Mouse (Mus musculus) kidney, adult 2 months (tissue): ENCODE data around the gene Gimap1. TPM values are rescaled to one million over a fixed set of nuclear protein-coding genes. Genes with fewer than 3 reads are reported as not detected.

Source experiments
- DNase-seq: peaks from one replicate; pipeline ENCODE4 v3.0.0; 2021
- H3K27ac ChIP-seq: fragments of 200-500 bp; 2 replicates; pipeline ENCODE4 v1.5.1; 2012; ENCODE audit warnings: low read depth, low read length, control low read depth, inconsistent platforms; ENCODE audit not compliant: insufficient read depth
- H3K27me3 ChIP-seq: fragments of 200-500 bp; replicated peaks from 2 replicates; pipeline ENCODE4 v1.6.1; 2012; ENCODE audit warnings: mild to moderate bottlenecking, moderate library complexity, low read length, inconsistent platforms; ENCODE audit not compliant: control insufficient read depth, insufficient read depth
- H3K36me3 ChIP-seq: fragments of 200-500 bp; 2 replicates; pipeline ENCODE4 v1.6.1; 2012; ENCODE audit warnings: mild to moderate bottlenecking, moderate library complexity, low read length, inconsistent platforms; ENCODE audit not compliant: control insufficient read depth, insufficient read depth
- H3K4me1 ChIP-seq: fragments of 200-500 bp; 2 replicates; pipeline ENCODE4 v1.6.1; 2011; ENCODE audit warnings: low read length; ENCODE audit not compliant: control insufficient read depth, insufficient read depth
- H3K4me3 ChIP-seq: fragments of 200-500 bp; 2 replicates; pipeline ENCODE4 v1.5.1; 2011; ENCODE audit warnings: mild to moderate bottlenecking, low read depth, low read length, control low read depth; ENCODE audit not compliant: insufficient read depth
- CTCF ChIP-seq: fragments of 200-500 bp; conservative IDR thresholded peaks from 2 replicates; pipeline ENCODE4 v1.5.1; 2011; ENCODE audit warnings: low read depth, mild to moderate bottlenecking, control low read depth, low read length, moderate library complexity, mixed read lengths; ENCODE audit not compliant: insufficient read depth, insufficient read length
- POLR2A ChIP-seq: fragments of 200-500 bp; IDR thresholded peaks from one replicate; pipeline ENCODE4 v1.6.1; 2011; ENCODE audit warnings: low read depth, low read length, control low read depth
- WGBS: fragments of 180-500 bp; shearing (Covaris S2); methylation state at CpG from one replicate; pipeline ENCODE4 v1.1.7; 2018; 5-methylcytosine and 5-hydroxymethylcytosine counted together
- polyA plus RNA-seq: library from polyadenylated mRNA; depleted of rRNA; stranded (reverse); fragments of >200 nt; gene quantifications from 2 replicates; pipeline ENCODE4 v1.2.3, GENCODE M21; 2012; rRNA removed

Gimap1 gene
- polyA plus RNA-seq, 1 experiment, result 10.0 TPM

DNA sequence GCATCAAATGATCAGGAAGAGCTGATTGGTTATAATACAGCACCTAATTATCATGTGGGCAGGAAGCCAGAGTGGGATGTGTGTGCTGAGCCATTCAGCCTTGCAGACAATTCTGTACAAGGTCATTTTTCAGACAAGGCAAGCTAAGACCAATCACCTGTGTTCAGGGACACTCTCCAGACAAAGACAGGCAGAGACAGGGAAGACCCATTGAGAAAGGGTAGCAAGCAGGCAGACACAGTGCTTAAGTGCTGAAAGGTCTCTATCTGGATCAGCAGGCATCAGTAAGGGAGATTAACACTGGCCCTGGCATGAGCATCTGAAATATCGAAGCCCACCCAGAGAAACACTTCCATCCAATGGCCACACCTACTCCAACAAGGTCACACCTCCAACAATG is 45.6 kb downstream of the Gimap1 start:
- TF ChIP-seq POLR2A (no peak), CTCF (no peak)
- peak overlapping the region; percentile 21 for H3K27ac ChIP-seq

DNA sequence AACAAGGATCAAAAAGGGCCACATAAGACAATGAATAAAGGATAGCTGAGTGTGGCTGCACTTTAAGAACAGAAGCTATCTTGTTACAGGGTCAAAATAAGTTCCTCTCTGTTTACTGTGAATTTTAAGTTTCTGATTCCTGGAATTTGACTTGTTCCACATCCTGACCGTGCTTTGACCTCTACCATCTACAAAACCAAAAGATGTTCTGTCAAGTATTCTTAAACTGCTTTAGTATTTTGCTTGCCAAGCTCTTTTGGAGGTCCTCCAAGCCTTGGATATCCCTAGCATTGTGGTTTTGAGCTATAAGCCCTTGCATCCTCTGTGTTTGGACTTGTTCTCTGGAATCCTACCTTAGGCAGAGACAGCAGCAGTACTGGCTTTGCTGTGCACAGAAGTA is 46.3 kb downstream of the Gimap1 start:
- peak; percentile 92 for DNase-seq
- TF ChIP-seq CTCF, result no peak
- TF ChIP-seq POLR2A, result no peak
- H3K4me1 ChIP-seq, result peaks cover 5% of the 10 kb centered on the region; the same call in 1 of the 2 replicates
- H3K4me3 ChIP-seq, result no peak overlapping the region
- H3K27me3 ChIP-seq, result no peaks in the 10 kb centered on the region
- peak overlapping the region; percentile 80 for H3K27ac ChIP-seq
- H3K36me3 ChIP-seq, result no peaks in the 10 kb centered on the region
- WGBS, result 22% methylated on average over 1 of the region's 1 CpGs

More for the DNA sequence above, 45.6 kb downstream of the Gimap1 start:
- H3K36me3 ChIP-seq, result no peaks in the 10 kb centered on the region
- no peaks in the 10 kb centered on the region for H3K27me3 ChIP-seq
- WGBS, result 87% methylated on average over 1 of the region's 1 CpGs
- DNase-seq, result no peak
- no peak overlapping the region for H3K4me3 ChIP-seq
- peaks cover 5% of the 10 kb centered on the region; the same call in 1 of the 2 replicates for H3K4me1 ChIP-seq

DNA sequence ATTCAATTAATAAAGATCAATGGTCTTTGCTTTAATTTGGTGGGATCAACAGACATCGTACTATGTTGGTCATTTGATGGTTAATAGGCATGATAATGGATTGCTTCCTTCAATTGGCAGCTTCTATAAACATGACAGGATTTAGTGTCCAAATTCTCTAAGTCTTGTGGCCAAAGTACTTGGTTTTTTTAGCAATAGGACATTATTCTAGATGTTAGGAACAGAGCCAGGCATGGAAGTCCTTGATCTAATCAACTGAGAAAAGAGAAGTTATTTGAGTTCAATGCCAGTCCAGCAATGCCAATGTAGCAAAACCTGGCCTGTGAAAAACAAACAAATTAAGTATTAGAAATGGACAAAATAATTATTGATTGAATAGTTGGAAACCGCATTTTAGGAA is 46.7 kb downstream of the Gimap1 start:
- peak; percentile 46 for DNase-seq
- no peaks in the 10 kb centered on the region for H3K36me3 ChIP-seq
- H3K27ac ChIP-seq, result peak overlapping the region; percentile 80
- no peak for TF ChIP-seq POLR2A
- no peak for TF ChIP-seq CTCF
- no peaks in the 10 kb centered on the region for H3K27me3 ChIP-seq
- H3K4me1 ChIP-seq, result peaks cover 5% of the 10 kb centered on the region; the same call in 1 of the 2 replicates
- 70% methylated on average over 2 of the region's 2 CpGs for WGBS
- H3K4me3 ChIP-seq, result no peak overlapping the region

DNA sequence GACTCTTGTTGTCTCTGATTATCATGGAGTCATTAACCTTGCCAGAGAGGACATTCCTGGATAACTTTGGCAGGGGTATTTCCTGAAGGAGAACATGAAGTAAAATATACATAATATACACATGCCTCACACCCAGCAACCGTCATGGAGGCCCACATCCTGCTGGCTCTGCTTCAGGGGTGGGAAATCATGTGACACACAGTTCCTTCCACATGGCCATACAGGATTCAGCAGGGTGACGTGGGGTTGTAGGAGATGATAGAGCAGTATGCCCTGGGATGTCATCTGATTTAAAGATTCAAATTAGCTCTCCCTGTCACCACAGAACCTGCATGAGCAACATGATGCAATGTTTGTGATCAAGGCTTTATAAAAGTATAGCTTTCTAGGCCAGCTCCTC is 49.0 kb downstream of the Gimap1 start:
- DNase-seq, result no peak
- no peaks in the 10 kb centered on the region for H3K36me3 ChIP-seq
- TF ChIP-seq POLR2A (no peak), CTCF (no peak)
- peaks cover 5% of the 10 kb centered on the region; the same call in 1 of the 2 replicates for H3K4me1 ChIP-seq
- WGBS, result 82% methylated on average over 2 of the region's 2 CpGs
- H3K27ac ChIP-seq, result no peak overlapping the region
- H3K27me3 ChIP-seq, result no peaks in the 10 kb centered on the region
- H3K4me3 ChIP-seq, result no peak overlapping the region

Other genes starting within 250 kb of the Gimap1 start
- gene Atp6v0e2, start 201.4 kb upstream of the Gimap1 start, polyA plus RNA-seq, result 101 and 109 TPM in 2 replicates
- gene Lrrc61, start 184.3 kb upstream of the Gimap1 start, polyA plus RNA-seq, result 35.3 and 36.5 TPM in 2 replicates
- gene Rarres2, start 166.3 kb upstream of the Gimap1 start, polyA plus RNA-seq, result 87.9 and 89.2 TPM in 2 replicates
- gene Gm45021, start 149.4 kb upstream of the Gimap1 start, polyA plus RNA-seq, result not detected in 2 replicates
- gene Repin1, start 145.2 kb upstream of the Gimap1 start, polyA plus RNA-seq, result 49.2 and 73.1 TPM in 2 replicates
- gene Gm44965, start 145.1 kb upstream of the Gimap1 start, polyA plus RNA-seq, result 0.42 and 0.49 TPM in 2 replicates
- gene Zfp775, start 137.0 kb upstream of the Gimap1 start, polyA plus RNA-seq, result 4.3 and 6.1 TPM in 2 replicates
- gene AI854703, start 112.3 kb upstream of the Gimap1 start, polyA plus RNA-seq, result 30.9 and 37.4 TPM in 2 replicates
- gene Gimap8, start 91.8 kb upstream of the Gimap1 start, polyA plus RNA-seq, result 6.1 and 9.1 TPM in 2 replicates
- 6.8 and 10.1 TPM in 2 replicates for gene Gimap9, start 62.9 kb upstream of the Gimap1 start, polyA plus RNA-seq
- 27.5 and 44.3 TPM in 2 replicates for gene Gimap4, start 54.5 kb upstream of the Gimap1 start, polyA plus RNA-seq
- 14.2 and 24.0 TPM in 2 replicates for gene Gimap6, start 30.8 kb upstream of the Gimap1 start, polyA plus RNA-seq
- not detected in 2 replicates for gene Gm28053, start 20.4 kb upstream of the Gimap1 start, polyA plus RNA-seq
- 0.20 and 0.97 TPM in 2 replicates for gene Gimap7, start 20.4 kb upstream of the Gimap1 start, polyA plus RNA-seq
- gene Gimap5, start 7.1 kb downstream of the Gimap1 start, polyA plus RNA-seq, result 16.2 and 19.6 TPM in 2 replicates
- 3.1 and 10.6 TPM in 2 replicates for gene Gimap3, start 31.8 kb downstream of the Gimap1 start, polyA plus RNA-seq
- 509 and 544 TPM in 2 replicates for gene Tmem176a, start 101.9 kb downstream of the Gimap1 start, polyA plus RNA-seq
- 1,386 and 1,411 TPM in 2 replicates for gene Tmem176b, start 102.4 kb downstream of the Gimap1 start, polyA plus RNA-seq
- gene Aoc1, start 133.8 kb downstream of the Gimap1 start, polyA plus RNA-seq, result 7.3 and 7.7 TPM in 2 replicates
- not detected in 2 replicates for gene 1600015I10Rik, start 190.8 kb downstream of the Gimap1 start, polyA plus RNA-seq
- gene Doxl2, start 235.9 kb downstream of the Gimap1 start, polyA plus RNA-seq, result not detected in 2 replicates
- 0.05 TPM in 1 of 2 replicates, not detected in the other for gene Svs1, start 247.8 kb downstream of the Gimap1 start, polyA plus RNA-seq